Mouse (Mus musculus) liver, embryonic 14.5 days (tissue): ENCODE data around the gene Slc34a2. TPM values are rescaled to one million over a fixed set of nuclear protein-coding genes. Genes with fewer than 3 reads are reported as not detected.

ENCODE experiments used
- ATAC-seq: fragments of 200-750 bp; cut with Nextera tagmentation; 2 replicates; pipeline ENCODE4 v1.8.0; 2017; ENCODE audit warnings: moderate number of reproducible peaks, mild to moderate bottlenecking, moderate library complexity; ENCODE audit not compliant: insufficient read depth
- DNase-seq, 3 experiments: peaks; one replicate each; pipeline ENCODE4 v3.0.0-alpha.2; 2012 to 2013; ENCODE audit warnings: low read depth in 3 of 3, low spot score in 3 of 3
- H3K27ac ChIP-seq: fragments of 300-500 bp; sonication (generic); 2 replicates; pipeline ENCODE4 v1.5.1; 2014; ENCODE audit warnings: moderate library complexity, mild to moderate bottlenecking, control low read depth, inconsistent platforms
- H3K27me3 ChIP-seq: fragments of 300-500 bp; sonication (generic); 2 replicates; pipeline ENCODE4 v1.6.1; 2014; ENCODE audit warnings: mild to moderate bottlenecking, low read length, moderate library complexity; ENCODE audit not compliant: control insufficient read depth, insufficient read depth
- H3K36me3 ChIP-seq: fragments of 300-500 bp; sonication (generic); replicated peaks from 2 replicates; pipeline ENCODE4 v1.6.1; 2014; ENCODE audit warnings: low read depth; ENCODE audit not compliant: control insufficient read depth, insufficient read depth
- H3K4me1 ChIP-seq, 2 experiments: fragments of 200-500 bp in 1 of 2; fragments of 300-500 bp in 1 of 2; sonication (generic) in 1 of 2; replicated peaks; 2 replicates each; pipeline ENCODE4 v1.6.1; 2012 to 2014; ENCODE audit warnings: antibody characterized with exemption in 1 of 2, inconsistent platforms in 1 of 2, low read length in 1 of 2; ENCODE audit not compliant: control insufficient read depth in 2 of 2, insufficient read depth in 2 of 2
- H3K4me2 ChIP-seq: fragments of 300-500 bp; sonication (generic); 2 replicates; pipeline ENCODE4 v1.6.1; 2014; ENCODE audit warnings: low read depth, mild to moderate bottlenecking, control low read depth, moderate library complexity
- H3K4me3 ChIP-seq, 2 experiments: fragments of 200-500 bp in 1 of 2; fragments of 300-500 bp in 1 of 2; sonication (generic) in 1 of 2; 2 replicates each; pipeline ENCODE4 v1.5.1; 2012 to 2014; ENCODE audit warnings: low read depth in 2 of 2, low read length in 2 of 2, mild to moderate bottlenecking in 2 of 2, control low read depth in 1 of 2, inconsistent platforms in 1 of 2, moderate library complexity in 1 of 2; ENCODE audit not compliant: insufficient read depth in 1 of 2
- H3K9ac ChIP-seq: fragments of 300-500 bp; sonication (generic); replicated peaks from 2 replicates; pipeline ENCODE4 v1.6.1; 2014; ENCODE audit warnings: mild to moderate bottlenecking, control low read depth, moderate library complexity
- H3K9me3 ChIP-seq: fragments of 300-500 bp; sonication (generic); 2 replicates; pipeline ENCODE4 v1.6.1; 2016; ENCODE audit warnings: low read length, mixed read lengths; ENCODE audit not compliant: control insufficient read depth
- CTCF ChIP-seq: IDR thresholded peaks from 2 replicates; pipeline ENCODE4 v1.5.1; 2016; ENCODE audit warnings: antibody characterized with exemption, low read depth, control low read depth
- EP300 ChIP-seq: IDR thresholded peaks from 2 replicates; pipeline ENCODE4 v1.6.1; 2016; ENCODE audit warnings: antibody characterized with exemption, low read depth
- WGBS: fragments of 180-500 bp; shearing (Covaris S2); extraction: QIAGEN DNeasy Blood & Tissue Kit; methylation state at CpG from one replicate; pipeline ENCODE4 v1.1.7; 2014; ENCODE audit not compliant: insufficient replicate concordance; 5-methylcytosine and 5-hydroxymethylcytosine counted together
- polyA plus RNA-seq, 2 experiments: library from polyadenylated mRNA; depleted of rRNA in 1 of 2; stranded (reverse) in 1 of 2; unstranded in 1 of 2; fragments of >200 nt; fragmentation: Nextera tagmentation in 1 of 2; extraction: Ambion mirVana in 1 of 2; gene quantifications; 2 replicates each; pipeline versions ENCODE4 v1.2.1 to v1.2.3; 2012 to 2014

Slc34a2 gene
- polyA plus RNA-seq, 2 experiments, result 0.02 TPM; not detected in 1

GRCm38 (mm10) chr5:53009770-53010133, 28.1 kb upstream of the Slc34a2 start:
- no peak overlapping the region for H3K9ac ChIP-seq
- H3K27ac ChIP-seq, result no peak overlapping the region
- WGBS, result 69% methylated on average over 4 of the region's 4 CpGs
- TF ChIP-seq CTCF (no peak), EP300 (no peak)
- no peaks in the 10 kb centered on the region for H3K27me3 ChIP-seq
- no peak overlapping the region for H3K4me2 ChIP-seq
- no peak for DNase-seq
- no peaks in the 10 kb centered on the region for H3K36me3 ChIP-seq
- ATAC-seq, result no peak
- H3K4me1 ChIP-seq, result no peaks in the 10 kb centered on the region
- no peaks in the 10 kb centered on the region for H3K9me3 ChIP-seq
- H3K4me3 ChIP-seq, result no peak overlapping the region

- DNase-seq, result no peak
- ATAC-seq, result no peak
- H3K27ac ChIP-seq, result no peak overlapping the region
- no peaks in the 10 kb centered on the region for H3K4me1 ChIP-seq
- H3K9ac ChIP-seq, result no peak overlapping the region
- no peak overlapping the region for H3K4me2 ChIP-seq
- no peaks in the 10 kb centered on the region for H3K27me3 ChIP-seq
- WGBS, result 80% methylated on average over 3 of the region's 3 CpGs
- H3K36me3 ChIP-seq, result no peaks in the 10 kb centered on the region
- TF ChIP-seq EP300, result no peak
- TF ChIP-seq CTCF, result no peak
- no peaks in the 10 kb centered on the region for H3K9me3 ChIP-seq
- H3K4me3 ChIP-seq, result no peak overlapping the region
Observed at GRCm38 (mm10) chr5:53011327-53011726, 26.6 kb upstream of the Slc34a2 start.

- H3K36me3 ChIP-seq, result no peaks in the 10 kb centered on the region
- no peaks in the 10 kb centered on the region for H3K4me1 ChIP-seq
- no peak for TF ChIP-seq EP300
- TF ChIP-seq CTCF, result no peak
- no peak for DNase-seq
- no peak overlapping the region for H3K4me2 ChIP-seq
- no peak overlapping the region for H3K4me3 ChIP-seq
- no peaks in the 10 kb centered on the region for H3K27me3 ChIP-seq
- ATAC-seq, result no peak
- WGBS, result 52% methylated on average over 5 of the region's 5 CpGs
- H3K9me3 ChIP-seq, result no peaks in the 10 kb centered on the region
- H3K9ac ChIP-seq, result no peak overlapping the region
- H3K27ac ChIP-seq, result no peak overlapping the region
Observed at GRCm38 (mm10) chr5:53016606-53017005, 21.3 kb upstream of the Slc34a2 start.

GRCm38 (mm10) chr5:53018316-53018715, 19.6 kb upstream of the Slc34a2 start:
- no peak overlapping the region for H3K4me3 ChIP-seq
- no peaks in the 10 kb centered on the region for H3K36me3 ChIP-seq
- DNase-seq (no peak), ATAC-seq (no peak)
- H3K27me3 ChIP-seq, result no peaks in the 10 kb centered on the region
- H3K4me1 ChIP-seq, result no peaks in the 10 kb centered on the region
- no peak for TF ChIP-seq CTCF
- no peak for TF ChIP-seq EP300
- H3K27ac ChIP-seq, result no peak overlapping the region
- no peaks in the 10 kb centered on the region for H3K9me3 ChIP-seq
- H3K4me2 ChIP-seq, result no peak overlapping the region
- 56% methylated on average over 4 of the region's 4 CpGs for WGBS
- H3K9ac ChIP-seq, result no peak overlapping the region

GRCm38 (mm10) chr5:53023432-53023831, 14.4 kb upstream of the Slc34a2 start:
- no peaks in the 10 kb centered on the region for H3K9me3 ChIP-seq
- no peak for DNase-seq
- no peak for ATAC-seq
- 41% methylated on average over 2 of the region's 2 CpGs for WGBS
- peaks cover 0 to 3% of the 10 kb centered on the region in 2 experiments; a peak in 1 of 4 replicates for H3K4me1 ChIP-seq
- no peaks in the 10 kb centered on the region for H3K36me3 ChIP-seq
- H3K27ac ChIP-seq, result no peak overlapping the region
- no peak overlapping the region for H3K4me3 ChIP-seq
- TF ChIP-seq EP300 (no peak), CTCF (no peak)
- H3K9ac ChIP-seq, result no peak overlapping the region
- H3K27me3 ChIP-seq, result no peaks in the 10 kb centered on the region
- no peak overlapping the region for H3K4me2 ChIP-seq
